Mouse (Mus musculus) ES-E14 (cell line): ENCODE measurements at regions not wholly inside any gene's neighbourhood (a gene's known extent, or its start where the extent isn't known, plus 50 kb on each side); places are given as distances from the start of the nearest gene placed in this dataset.

ENCODE experiments used
- DNase-seq: peaks from one replicate; pipeline ENCODE4 v3.0.0-alpha.2; 2013; ENCODE audit warnings: low read depth, low spot score
- H3K27ac ChIP-seq: 2 replicates; pipeline ENCODE4 v1.5.1; 2012; ENCODE audit warnings: low read depth, mild to moderate bottlenecking, low read length, moderate library complexity, mixed read lengths; ENCODE audit not compliant: poor library complexity, insufficient read depth, severe bottlenecking
- H3K36me3 ChIP-seq: 2 replicates; pipeline ENCODE4 v1.6.1; 2012; ENCODE audit warnings: mild to moderate bottlenecking, low read length, moderate library complexity, mixed read lengths; ENCODE audit not compliant: control insufficient read depth, poor library complexity, insufficient read depth, severe bottlenecking
- H3K4me1 ChIP-seq, 2 experiments: fragments of 150-350 bp in 1 of 2; sonication (generic) in 1 of 2; 2 replicates each; pipeline ENCODE4 v1.6.1; 2012; ENCODE audit warnings: low read length in 2 of 2, mild to moderate bottlenecking in 1 of 2, mixed read lengths in 1 of 2; ENCODE audit not compliant: control insufficient read depth in 2 of 2, insufficient read depth in 2 of 2, poor library complexity in 1 of 2
- H3K4me3 ChIP-seq, 2 experiments: fragments of 150-350 bp in 1 of 2; sonication (generic) in 1 of 2; 2 replicates each; pipeline ENCODE4 v1.5.1; 2012; ENCODE audit warnings: low read length in 2 of 2, low read depth in 1 of 2, mild to moderate bottlenecking in 1 of 2, mixed read lengths in 1 of 2; ENCODE audit not compliant: insufficient read depth in 1 of 2, poor library complexity in 1 of 2, severe bottlenecking in 1 of 2
- H3K9ac ChIP-seq: 2 replicates; pipeline ENCODE4 v1.6.1; 2012; ENCODE audit warnings: low read depth, mild to moderate bottlenecking, low read length, mixed read lengths; ENCODE audit not compliant: poor library complexity, insufficient read depth, severe bottlenecking
- H3K9me3 ChIP-seq: fragments of 150-350 bp; sonication (generic); 2 replicates; pipeline ENCODE4 v1.6.1; 2012; ENCODE audit warnings: low read depth, mild to moderate bottlenecking, low read length; ENCODE audit not compliant: control insufficient read depth, insufficient read depth
- CHD2 ChIP-seq: IDR thresholded peaks from 2 replicates; pipeline ENCODE4 v1.6.1; 2014; ENCODE audit warnings: mild to moderate bottlenecking, low read depth, low read length, inconsistent platforms
- HCFC1 ChIP-seq: IDR thresholded peaks from 2 replicates; pipeline ENCODE4 v1.6.1; 2012; ENCODE audit warnings: low read length, inconsistent platforms, borderline replicate concordance; ENCODE audit not compliant: insufficient read depth
- MAFK ChIP-seq: IDR thresholded peaks from 2 replicates; pipeline ENCODE4 v1.6.1; 2014; ENCODE audit warnings: mild to moderate bottlenecking, low read depth, low read length, inconsistent platforms; ENCODE audit not compliant: insufficient read depth
- ZC3H11A ChIP-seq: IDR thresholded peaks from 2 replicates; pipeline ENCODE4 v1.6.1; 2012; ENCODE audit warnings: low read depth, mild to moderate bottlenecking, inconsistent platforms, low read length, borderline replicate concordance
- ZNF384 ChIP-seq: IDR thresholded peaks from 2 replicates; pipeline ENCODE4 v1.6.1; 2012; ENCODE audit warnings: low read depth, low read length, inconsistent platforms
- in situ Hi-C, 2 experiments: fragments of 600-800 bp; cut with MboI; formaldehyde crosslinking; loops; one replicate each; pipeline ENCODE4 v1.15.1; 2025; ENCODE audit warnings: low sequenced_read_pairs in 2 of 2, inconsistent platforms in 1 of 2; ENCODE audit not compliant: unreplicated experiment in 2 of 2

DNA sequence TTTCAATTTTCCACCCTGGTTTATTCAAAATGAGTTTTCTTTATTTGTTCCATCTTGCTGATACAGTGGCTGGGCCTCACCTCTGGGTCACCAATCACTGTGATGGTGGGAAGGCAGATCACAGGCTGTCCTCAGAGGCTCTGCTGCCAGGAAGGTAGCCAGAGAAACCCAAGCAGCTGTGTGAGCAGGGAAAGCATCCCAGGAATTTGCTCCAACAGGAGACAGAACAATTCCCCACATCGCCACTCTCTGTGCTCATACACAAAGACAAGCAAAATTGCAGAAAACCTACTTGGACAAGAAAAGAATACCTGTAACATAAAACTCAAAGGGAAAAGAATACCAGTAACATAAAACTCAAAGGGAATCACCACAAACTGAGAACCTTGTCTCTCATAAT, 139.0 kb upstream of the Gm4737 start:
- TF ChIP-seq ZC3H11A (no peak), CHD2 (no peak), MAFK (no peak), HCFC1 (no peak), ZNF384 (no peak)
- Histone ChIP-seq H3K4me3 (no peak overlapping the region), H3K9ac (no peak overlapping the region), H3K4me1 (no peaks in the 10 kb centered on the region), H3K9me3 (no peaks in the 10 kb centered on the region), H3K27ac (no peak overlapping the region), H3K36me3 (no peaks in the 10 kb centered on the region)
- no peak for DNase-seq
- in situ Hi-C loops: no loop called here

DNA sequence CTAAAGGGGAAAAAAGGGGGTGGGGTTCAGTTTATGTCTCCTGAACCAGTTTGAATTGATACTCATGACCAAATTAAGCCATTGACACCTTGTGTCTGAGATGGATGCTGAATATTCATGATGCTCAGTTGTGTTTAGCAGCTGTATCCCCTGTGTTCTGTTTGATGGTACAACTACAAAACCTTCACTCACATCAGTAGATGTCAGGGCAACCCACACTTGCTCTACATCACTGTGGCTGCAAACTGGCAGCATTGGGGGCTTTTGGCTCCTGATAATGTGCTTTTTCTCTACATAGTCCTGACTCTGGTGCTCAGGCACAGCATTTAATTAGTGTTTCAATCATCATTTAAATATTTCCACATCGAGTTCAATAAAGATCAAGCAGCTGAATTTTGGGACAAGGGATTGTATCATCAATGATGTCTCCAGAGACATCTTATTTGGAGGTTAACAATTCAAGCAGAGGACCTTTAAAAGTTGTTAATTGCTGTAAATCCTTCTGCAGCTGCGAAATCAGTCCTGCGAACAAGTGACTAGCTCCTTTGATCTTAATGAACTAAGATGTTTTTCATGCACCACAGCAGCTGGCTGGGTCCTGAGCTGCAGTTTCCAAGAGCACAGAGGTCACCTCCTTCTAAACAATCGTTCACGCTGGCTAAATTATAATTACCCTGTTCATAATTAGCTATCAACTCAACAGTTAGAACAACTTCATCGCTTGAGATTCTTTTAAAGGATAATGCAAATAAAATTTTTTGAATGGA, 136.4 kb upstream of the Gm4737 start:
- TF ChIP-seq MAFK: no peak
- TF ChIP-seq ZNF384: no peak
- no peak for TF ChIP-seq HCFC1
- no peak for TF ChIP-seq CHD2
- TF ChIP-seq ZC3H11A: no peak

DNA sequence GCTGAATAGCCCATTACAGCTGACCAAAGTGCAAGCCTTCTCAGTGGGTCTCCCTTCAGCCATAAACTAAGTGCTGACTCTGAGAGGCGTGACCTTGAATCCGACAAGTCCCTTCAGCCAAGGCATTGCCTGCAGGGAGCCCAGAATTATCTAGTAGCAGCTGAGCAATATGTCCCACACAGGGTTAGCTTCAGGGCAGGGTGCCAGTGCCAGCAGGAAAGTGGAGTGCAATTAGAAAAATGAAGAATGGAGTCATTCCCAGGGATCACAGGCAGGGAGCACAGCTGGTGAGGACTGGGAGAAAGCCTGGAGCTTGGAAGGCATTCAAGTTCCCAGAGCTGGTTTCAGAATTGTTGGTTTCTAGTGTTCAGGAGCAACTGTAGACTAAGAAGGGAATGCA, 135.3 kb upstream of the Gm4737 start:
- no peak overlapping the region for H3K4me3 ChIP-seq
- H3K4me1 ChIP-seq: no peaks in the 10 kb centered on the region
- TF ChIP-seq CHD2: no peak
- TF ChIP-seq MAFK: no peak
- TF ChIP-seq HCFC1: no peak
- TF ChIP-seq ZC3H11A: no peak
- no peak for TF ChIP-seq ZNF384
- no peaks in the 10 kb centered on the region for H3K9me3 ChIP-seq
- no peaks in the 10 kb centered on the region for H3K36me3 ChIP-seq
- in situ Hi-C loops: no loop called here
- no peak for DNase-seq
- H3K27ac ChIP-seq: no peak overlapping the region
- H3K9ac ChIP-seq: no peak overlapping the region

More for the DNA sequence above, 136.4 kb upstream of the Gm4737 start:
- in situ Hi-C loops: no loop called here
- no peaks in the 10 kb centered on the region for H3K9me3 ChIP-seq
- no peak overlapping the region for H3K4me3 ChIP-seq
- H3K27ac ChIP-seq: no peak overlapping the region
- H3K36me3 ChIP-seq: no peaks in the 10 kb centered on the region
- no peak overlapping the region for H3K9ac ChIP-seq
- H3K4me1 ChIP-seq: no peaks in the 10 kb centered on the region
- no peak for DNase-seq

DNA sequence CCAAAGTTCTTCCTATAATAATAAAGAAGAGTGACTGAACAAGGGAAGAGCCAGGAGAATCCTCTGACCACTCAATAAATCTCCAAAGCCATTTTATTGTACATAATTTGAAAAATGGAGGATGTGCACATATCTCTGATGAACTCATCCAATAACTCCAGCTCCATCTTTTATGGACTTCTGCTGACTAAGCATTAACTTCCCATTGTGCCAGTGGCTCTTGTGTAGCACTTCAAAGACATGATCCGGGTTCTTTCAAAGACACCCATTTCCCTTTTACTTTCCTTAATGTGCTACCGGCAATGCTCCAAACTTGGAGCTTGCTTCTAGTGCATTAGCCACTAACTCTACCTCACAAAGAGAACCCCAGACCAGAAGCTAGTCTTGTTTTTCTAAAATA, 112.7 kb upstream of the Gm4737 start:
- Histone ChIP-seq H3K27ac (no peak overlapping the region), H3K4me3 (no peak overlapping the region), H3K9me3 (no peaks in the 10 kb centered on the region), H3K36me3 (no peaks in the 10 kb centered on the region), H3K9ac (no peak overlapping the region), H3K4me1 (no peaks in the 10 kb centered on the region)
- DNase-seq: no peak
- TF ChIP-seq ZNF384 (no peak), MAFK (peak; percentile 73)
- in situ Hi-C loops: no loop called here

DNA sequence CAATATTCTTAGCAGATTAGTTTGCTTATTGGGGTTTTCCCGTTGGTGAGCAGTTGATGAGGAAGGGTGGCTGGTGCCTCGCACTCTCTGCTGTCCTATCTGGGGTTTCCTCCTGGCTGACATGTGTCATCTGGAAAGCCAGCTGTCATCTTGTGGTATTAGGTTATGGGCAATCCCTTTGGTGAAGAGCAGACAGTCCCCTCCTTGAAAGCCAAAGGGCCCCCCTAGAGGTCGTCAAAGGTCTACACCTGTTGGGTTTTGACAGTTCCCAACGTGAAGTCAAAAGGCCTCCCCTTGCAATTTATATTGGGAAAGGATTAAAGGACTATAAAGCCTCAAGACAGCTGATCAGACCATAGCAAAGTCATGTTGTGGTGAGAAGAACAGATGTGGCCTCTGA, 96.8 kb upstream of the Gm4737 start:
- TF ChIP-seq CHD2 (no peak), ZC3H11A (no peak), ZNF384 (no peak), MAFK (no peak), HCFC1 (no peak)
- H3K36me3 ChIP-seq: no peaks in the 10 kb centered on the region
- H3K9me3 ChIP-seq: no peaks in the 10 kb centered on the region
- in situ Hi-C loops: no loop called here
- H3K9ac ChIP-seq: no peak overlapping the region
- no peak overlapping the region for H3K27ac ChIP-seq
- H3K4me3 ChIP-seq: no peak overlapping the region
- no peaks in the 10 kb centered on the region for H3K4me1 ChIP-seq
- DNase-seq: no peak
